Mouse (Mus musculus): ENCODE results near the gene Cuta. TPM values are rescaled to one million over a fixed set of nuclear protein-coding genes. Genes with fewer than 3 reads are reported as not detected.

The Cuta gene
- total RNA-seq, 2 experiments from 2014 or later: 109 to 115 TPM

GRCm38 (mm10) chr17:26956895-26957294, 17.5 kb upstream of the Cuta start:
- no peak for DNase-seq (ENCODE audit: low spot score in 2 of 2)

- DNase-seq (ENCODE audit: low spot score in 2 of 2): no peak
Observed at GRCm38 (mm10) chr17:26956309-26956708, 16.9 kb upstream of the Cuta start.

GRCm38 (mm10) chr17:26953726-26954125, 14.4 kb upstream of the Cuta start:
- DNase-seq (ENCODE audit: low spot score in 2 of 2): no peak

DNA sequence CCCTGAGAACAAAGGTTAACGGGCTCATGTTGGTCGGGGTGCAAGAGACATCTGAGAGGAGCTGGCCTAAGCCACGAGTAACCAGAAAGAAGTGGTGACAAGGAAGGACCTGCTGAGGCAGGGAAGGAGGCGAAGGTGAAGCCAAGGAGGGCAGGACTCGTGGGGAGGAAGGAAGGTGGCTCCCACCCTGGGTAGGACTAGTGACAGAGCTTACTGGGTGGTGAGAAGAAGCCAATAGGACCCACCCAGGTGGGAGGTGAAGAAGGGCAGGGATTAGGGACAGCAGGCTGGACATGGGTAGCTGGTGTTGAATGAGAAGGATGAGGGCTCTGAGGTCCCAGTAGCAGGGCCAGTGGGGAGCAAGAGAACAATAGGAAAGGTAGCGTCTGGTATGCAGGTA, 13.8 kb upstream of the Cuta start:
- no peak for DNase-seq (ENCODE audit: low spot score in 2 of 2)

DNA sequence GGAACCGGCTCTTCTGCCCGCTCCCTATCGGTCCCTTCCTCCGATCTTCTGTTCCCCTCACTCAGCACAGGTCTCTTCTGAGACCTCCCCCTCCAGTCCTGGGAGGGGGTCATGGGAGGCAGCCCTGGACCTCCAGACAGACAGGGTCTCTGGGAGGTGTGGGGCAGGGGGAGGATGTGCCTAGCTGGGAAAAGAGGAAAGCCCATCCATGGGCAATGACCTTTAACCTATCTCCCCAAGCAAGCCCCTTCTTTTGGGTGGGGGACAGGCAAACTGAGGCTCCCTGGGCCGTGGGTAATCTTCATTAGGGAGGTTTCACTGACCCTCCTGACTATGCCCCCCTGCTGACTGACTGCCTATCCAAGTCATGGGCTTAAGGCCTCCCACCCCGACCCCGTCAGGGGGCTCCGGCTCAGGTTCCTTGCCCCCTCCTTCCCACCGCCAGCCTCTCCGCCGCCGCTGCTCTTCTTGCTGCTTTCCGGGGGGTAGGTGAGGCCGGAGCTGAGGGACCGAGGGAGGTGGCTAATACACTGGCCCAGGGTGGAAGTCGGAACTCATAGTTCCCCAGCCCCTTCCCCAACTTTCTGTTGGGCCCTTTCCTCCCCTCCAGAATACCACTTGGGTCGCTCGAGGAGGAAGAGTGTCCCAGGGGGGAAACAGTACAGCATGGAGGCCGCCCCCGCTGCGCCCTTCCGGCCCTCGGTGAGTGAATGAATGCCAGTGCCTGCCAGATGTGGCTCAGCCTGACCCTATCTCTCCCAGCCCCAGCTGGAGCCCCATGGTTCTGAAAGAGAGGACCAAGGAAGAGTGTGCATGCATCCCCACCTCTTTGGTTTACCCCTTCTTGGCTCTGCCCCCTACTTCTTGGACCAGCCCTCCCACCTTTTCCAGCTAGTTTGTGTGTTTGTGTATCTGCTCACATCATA, 12.8 kb upstream of the Cuta start:
- no peak for DNase-seq (ENCODE audit: low spot score in 2 of 2)

DNA sequence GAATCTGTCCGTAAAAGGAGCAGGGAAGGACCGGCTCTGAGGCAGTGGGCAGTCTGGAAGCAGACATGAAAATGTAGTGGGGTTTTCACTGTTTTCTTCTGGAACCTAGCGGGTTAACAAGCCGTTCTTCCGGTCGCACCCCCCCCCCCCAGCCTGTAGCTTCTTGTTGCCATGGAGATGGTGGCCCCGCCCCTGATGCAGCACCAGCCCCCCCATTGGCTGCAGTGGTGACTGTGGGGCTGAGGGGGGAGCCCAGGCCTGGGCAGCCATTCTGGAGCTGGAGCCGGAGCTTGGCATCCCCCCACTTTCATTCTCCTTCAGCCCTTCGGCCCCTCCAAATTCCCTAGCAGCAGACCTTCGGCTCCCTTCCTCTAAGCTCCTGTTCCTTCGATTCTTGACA, 12.0 kb upstream of the Cuta start:
- peak; percentile 80 to 89 for DNase-seq (ENCODE audit: low spot score in 2 of 2)

DNA sequence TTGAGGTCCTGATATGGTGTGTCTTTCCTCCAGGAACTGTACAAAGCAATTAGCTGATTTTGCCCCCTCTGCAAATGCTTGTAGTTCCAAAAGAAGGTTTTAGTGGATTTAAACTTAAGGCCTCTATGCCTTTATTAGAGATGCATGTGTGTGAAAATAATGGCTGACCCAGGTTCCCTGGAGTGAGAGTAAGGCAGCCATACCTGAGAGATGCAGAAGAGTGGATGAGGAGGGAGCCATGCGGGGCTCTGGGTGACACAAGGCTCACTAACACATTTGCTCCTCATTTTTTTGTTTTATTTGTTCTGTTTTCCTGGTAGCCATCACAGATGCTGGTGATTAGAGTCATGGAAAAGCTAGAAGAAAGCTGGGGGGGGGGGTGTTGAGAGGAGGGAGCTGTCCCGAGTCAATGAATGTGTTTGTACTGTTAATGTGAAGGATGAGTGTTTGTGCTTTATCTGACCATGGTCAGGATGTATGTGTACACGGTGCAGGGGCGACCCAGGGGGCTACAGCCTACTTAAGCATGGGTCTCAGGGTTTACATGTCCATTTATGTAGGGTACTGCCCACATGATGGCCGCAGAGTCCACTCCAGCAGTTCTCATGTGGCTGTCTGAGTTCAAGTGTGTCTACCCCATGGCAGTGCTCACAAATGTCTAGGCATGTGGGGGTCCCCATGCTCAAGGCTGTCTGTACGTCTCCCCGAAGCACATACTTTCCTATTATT, 11.4 kb upstream of the Cuta start:
- no peak for DNase-seq (ENCODE audit: low spot score in 2 of 2)

GRCm38 (mm10) chr17:26949866-26950265, 10.5 kb upstream of the Cuta start:
- peak in 1 of 2 experiments; percentile 35 for DNase-seq (ENCODE audit: low spot score in 2 of 2)

DNA sequence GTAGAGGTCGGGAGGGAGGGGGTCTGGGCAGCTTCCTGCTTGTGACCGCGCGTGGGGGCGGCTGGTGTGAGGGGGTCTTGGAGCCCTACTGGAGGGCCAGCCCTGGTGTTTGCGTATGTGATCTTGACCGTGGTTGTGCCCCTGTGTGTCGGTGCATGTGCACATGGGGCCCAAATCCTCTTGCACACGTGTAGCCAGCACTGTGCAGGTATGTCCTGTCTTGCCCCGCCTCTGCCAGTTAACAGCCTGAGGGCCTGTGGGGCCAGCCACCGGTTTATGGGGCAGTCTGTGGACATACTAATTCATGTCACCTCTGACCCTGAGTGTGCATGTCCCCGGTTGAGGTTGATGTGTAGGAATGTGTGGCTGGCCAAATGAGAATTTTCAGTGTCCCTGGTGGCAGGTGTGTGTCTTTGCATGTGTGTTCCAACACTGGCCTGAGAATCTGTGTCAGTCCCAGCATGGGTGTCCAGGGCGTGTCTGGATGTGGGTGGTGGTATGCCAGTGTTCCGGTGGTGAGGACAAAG, 9.7 kb upstream of the Cuta start:
- DNase-seq (ENCODE audit: low spot score in 2 of 2): peak in 1 of 2 experiments; percentile 39

- peak in 1 of 2 experiments; percentile 64 for DNase-seq (ENCODE audit: low spot score in 2 of 2)
Observed at GRCm38 (mm10) chr17:26948316-26949050, 9.1 kb upstream of the Cuta start.

GRCm38 (mm10) chr17:26947231-26948100, 8.1 kb upstream of the Cuta start:
- no peak for DNase-seq (ENCODE audit: low spot score in 2 of 2)

DNA sequence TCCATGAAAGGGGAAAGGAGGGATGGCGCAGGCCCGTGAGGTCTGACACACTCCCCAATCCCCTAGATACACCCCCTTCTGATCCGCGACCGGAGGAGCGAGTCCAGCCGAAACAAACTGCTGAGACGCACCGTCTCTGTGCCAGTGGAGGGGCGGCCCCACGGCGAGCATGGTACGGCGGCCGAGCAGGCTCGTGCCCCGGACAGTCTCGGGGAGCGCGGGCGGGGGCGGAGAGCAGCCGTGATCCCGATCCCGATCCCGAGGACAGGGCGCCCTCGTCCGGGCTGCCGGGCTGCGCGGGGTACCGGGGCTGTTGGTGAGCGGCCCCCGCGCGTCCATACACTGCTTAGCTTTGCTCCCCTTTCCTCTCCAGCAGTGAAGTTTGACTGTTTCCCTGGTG, 7.2 kb upstream of the Cuta start:
- peak in 1 of 2 experiments; percentile 73 for DNase-seq (ENCODE audit: low spot score in 2 of 2)

DNA sequence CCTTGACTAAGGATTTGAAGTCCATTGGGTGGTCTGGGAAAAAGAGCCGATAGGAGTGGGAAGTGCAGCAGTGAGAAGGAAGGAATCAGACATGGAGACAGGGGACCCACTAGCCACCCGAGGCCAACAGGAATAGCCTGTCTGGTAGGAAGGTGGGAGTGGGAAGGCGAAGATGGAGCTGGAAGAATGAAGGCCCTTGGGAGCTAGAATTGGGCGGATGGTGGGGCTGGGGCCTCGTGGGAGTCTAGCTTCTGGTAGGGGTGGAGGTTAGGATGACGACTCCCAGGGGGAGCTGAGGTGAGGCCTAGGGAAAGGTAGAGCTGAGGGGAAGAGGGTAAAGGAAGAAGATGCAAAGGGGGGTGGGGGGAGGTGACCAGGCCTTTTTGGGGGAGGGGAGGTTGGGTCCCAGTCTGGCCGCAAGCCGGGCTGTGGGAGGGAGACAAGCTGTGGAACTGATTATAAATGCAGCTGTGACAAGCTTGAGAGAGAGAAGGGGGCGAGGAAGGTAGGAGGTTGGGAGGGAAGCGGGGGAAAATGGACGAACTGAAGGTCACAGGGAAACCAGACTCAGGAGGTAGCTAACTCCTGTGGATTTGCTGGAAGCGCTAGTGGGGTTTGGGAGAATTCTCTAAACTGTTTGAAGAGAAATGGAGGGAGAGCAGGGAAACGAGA, 6.6 kb upstream of the Cuta start:
- DNase-seq (ENCODE audit: low spot score in 2 of 2): peak in 1 of 2 experiments; percentile 28

- peak in 1 of 2 experiments; percentile 6 for DNase-seq (ENCODE audit: low spot score in 2 of 2)
Observed at GRCm38 (mm10) chr17:26941841-26942570, 2.6 kb upstream of the Cuta start.

DNA sequence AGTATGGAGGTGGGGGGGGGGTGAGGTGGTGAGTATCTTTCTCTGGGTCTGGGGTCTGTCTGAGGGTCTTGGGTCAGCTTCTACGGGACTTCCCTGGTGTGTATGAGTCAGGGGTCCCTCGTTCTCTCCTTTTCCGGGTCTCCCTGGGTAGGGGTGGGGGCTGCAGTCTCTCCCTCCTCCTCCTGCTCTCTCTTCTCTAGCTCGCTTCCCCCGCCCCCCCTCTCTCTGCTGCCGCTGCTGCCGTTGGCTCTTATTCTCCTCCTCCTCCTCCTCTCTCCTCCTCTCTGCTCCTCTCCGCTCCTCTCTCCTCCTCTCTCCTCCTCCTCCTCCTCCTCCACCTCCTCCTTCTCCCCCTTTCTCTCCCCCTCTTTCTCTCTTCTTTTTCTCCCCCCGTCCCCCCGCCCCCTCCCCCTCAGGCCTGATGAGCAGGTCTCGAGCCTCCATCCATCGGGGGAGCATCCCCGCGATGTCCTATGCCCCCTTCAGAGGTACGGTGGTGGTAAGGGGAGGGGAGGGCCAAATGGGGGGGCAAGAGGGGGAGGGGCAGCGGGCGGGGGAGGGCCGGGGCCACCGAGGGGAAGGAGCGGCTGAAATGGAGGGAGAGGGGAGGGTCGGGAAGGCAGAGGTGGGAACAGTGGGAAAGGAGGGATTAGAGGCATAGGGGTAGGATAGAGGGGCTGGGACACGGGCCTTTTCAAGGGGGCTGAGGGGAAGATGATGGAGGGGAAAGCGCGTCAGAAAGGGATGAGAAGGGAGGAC, 1.8 kb upstream of the Cuta start, which contains the start of gene Syngap1:
TSS of gene Syngap1 (plus strand) at position 223 of the 759 bp plus-strand sequence.
- peak in 1 of 2 experiments; percentile 65 for DNase-seq (ENCODE audit: low spot score in 2 of 2)

DNA sequence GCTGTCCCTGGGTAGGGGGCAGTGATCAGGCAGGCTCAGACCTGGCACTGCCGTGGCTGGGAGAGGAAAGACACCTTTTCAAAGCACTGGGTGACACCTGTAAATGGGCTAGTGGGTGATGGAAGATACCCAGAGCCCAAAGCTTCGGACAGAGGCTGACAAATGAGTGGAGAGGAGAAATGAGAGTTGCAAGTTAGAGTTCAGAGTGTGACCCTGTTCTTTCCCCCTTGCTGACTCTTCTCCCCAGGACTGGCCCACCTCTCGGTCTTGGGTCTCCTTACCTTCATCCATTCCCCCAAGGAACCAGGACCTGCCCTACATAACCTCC, 568 bp upstream of the Cuta start:
- no peak for DNase-seq (ENCODE audit: low spot score in 2 of 2)

GRCm38 (mm10) chr17:26938731-26939130, 638 bp downstream of the Cuta start:
- no peak for DNase-seq (ENCODE audit: low spot score in 2 of 2)
